Mouse (Mus musculus) forebrain, embryonic 14.5 days (tissue): ENCODE data around the gene Iqcm. TPM values are rescaled to one million over a fixed set of nuclear protein-coding genes. Genes with fewer than 3 reads are reported as not detected.
"Not testable (repeated sequence)": the region's sequence is repeated elsewhere in the genome, so short reads cannot be mapped to it uniquely, and the experiment has no call there.

ENCODE experiments used
- ATAC-seq: fragments of 200-750 bp; cut with Nextera tagmentation; 2 replicates; pipeline ENCODE4 v1.8.0; 2017; ENCODE audit warnings: mild to moderate bottlenecking, moderate library complexity
- DNase-seq: peaks from one replicate; pipeline ENCODE4 v3.0.0-alpha.2; 2015; ENCODE audit warnings: low spot score
- H3K27ac ChIP-seq: fragments of 300-500 bp; sonication (generic); 2 replicates; pipeline ENCODE4 v1.5.1; 2014; ENCODE audit warnings: low read depth, mild to moderate bottlenecking, control low read depth, low read length, moderate library complexity
- H3K27me3 ChIP-seq: fragments of 300-500 bp; sonication (generic); replicated peaks from 2 replicates; pipeline ENCODE4 v1.6.1; 2014; ENCODE audit warnings: low read length, control low read depth, mixed read lengths; ENCODE audit not compliant: control insufficient read depth, insufficient read depth
- H3K36me3 ChIP-seq: fragments of 300-500 bp; sonication (generic); 2 replicates; pipeline ENCODE4 v1.6.1; 2014; ENCODE audit warnings: low read length, control low read depth; ENCODE audit not compliant: control insufficient read depth, insufficient read depth
- H3K4me1 ChIP-seq: fragments of 300-500 bp; sonication (generic); 2 replicates; pipeline ENCODE4 v1.6.1; 2014; ENCODE audit warnings: antibody characterized with exemption, low read length, control low read depth; ENCODE audit not compliant: control insufficient read depth, insufficient read depth
- H3K4me2 ChIP-seq: fragments of 300-500 bp; sonication (generic); 2 replicates; pipeline ENCODE4 v1.6.1; 2014; ENCODE audit warnings: mild to moderate bottlenecking, control low read depth, low read length
- H3K4me3 ChIP-seq: fragments of 300-500 bp; sonication (generic); 2 replicates; pipeline ENCODE4 v1.5.1; 2014; ENCODE audit warnings: low read depth, low read length, control low read depth
- H3K9ac ChIP-seq: fragments of 300-500 bp; sonication (generic); 2 replicates; pipeline ENCODE4 v1.6.1; 2014; ENCODE audit warnings: mild to moderate bottlenecking, low read length, control low read depth, moderate library complexity
- H3K9me3 ChIP-seq: fragments of 300-500 bp; sonication (generic); replicated peaks from 2 replicates; pipeline ENCODE4 v1.6.1; 2016; ENCODE audit warnings: low read length, control low read depth, mixed read lengths; ENCODE audit not compliant: control insufficient read depth
- WGBS: fragments of 180-500 bp; shearing (Covaris S2); extraction: QIAGEN DNeasy Blood & Tissue Kit; methylation state at CpG from one replicate; pipeline ENCODE4 v1.1.7; 2014; 5-methylcytosine and 5-hydroxymethylcytosine counted together
- polyA plus RNA-seq: library from polyadenylated mRNA; unstranded; fragments of >200 nt; fragmentation: Nextera tagmentation; extraction: Ambion mirVana; gene quantifications from 2 replicates; pipeline ENCODE4 v1.2.1, GENCODE M21; 2014

The Iqcm gene
- polyA plus RNA-seq: not detected in 2 replicates

DNA sequence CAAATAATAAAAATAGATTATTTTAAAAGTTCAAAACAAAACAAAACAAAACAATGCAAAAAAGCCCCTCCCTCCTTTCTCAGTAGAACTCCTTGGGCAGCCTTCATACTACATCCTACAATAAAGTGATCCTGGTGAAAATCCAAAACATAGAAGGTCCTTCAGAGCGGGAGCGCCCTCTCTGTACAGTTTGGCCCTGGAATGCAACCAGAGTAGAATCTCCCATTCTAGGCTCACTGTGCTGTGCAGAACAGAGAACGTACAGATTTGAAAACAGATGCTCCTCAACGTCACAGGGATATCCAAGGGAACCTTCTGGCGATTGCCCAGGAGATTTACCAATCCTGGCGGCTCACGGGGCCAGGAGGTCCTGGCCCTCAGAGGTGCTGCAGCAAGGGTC lies at the start of gene Iqcm:
Gene Iqcm (plus strand): TSS at position 301 of the 400 bp plus-strand sequence.
- 94% methylated on average over 7 of the region's 7 CpGs for WGBS
- ATAC-seq: no peak
- no peak for DNase-seq
- Histone ChIP-seq H3K36me3 (no peaks in the 10 kb centered on the region), H3K4me3 (no peak within 1 kb of the TSS), H3K9me3 (no peaks in the 10 kb centered on the region), H3K4me1 (no peaks in the 10 kb centered on the region), H3K9ac (no peak within 1 kb of the TSS), H3K27me3 (no peaks in the 10 kb centered on the region), H3K4me2 (no peak within 1 kb of the TSS), H3K27ac (no peak within 1 kb of the TSS)

DNA sequence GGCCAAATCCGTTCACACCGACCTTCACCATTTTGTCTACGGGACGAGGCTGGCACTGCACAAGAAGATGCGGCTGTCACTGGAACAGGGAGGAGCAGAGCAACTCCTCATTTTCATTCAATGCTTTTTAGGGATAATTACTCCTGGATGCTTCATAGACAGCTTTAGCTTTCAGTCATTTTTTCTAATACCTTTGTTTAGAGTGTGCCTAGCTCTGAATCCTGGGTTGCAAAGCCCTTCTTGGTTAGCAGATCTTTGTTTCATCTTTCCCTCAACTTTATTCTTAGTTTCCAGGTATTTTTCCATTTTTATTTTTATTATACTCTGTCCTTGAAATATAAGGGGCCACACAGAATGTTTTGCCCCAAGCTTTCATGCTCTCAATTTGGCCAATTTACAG lies 42.0 kb upstream of the Iqcm start, which contains the start of gene Gm10358:
Gene Gm10358 (minus strand): TSS at position 101 of the 400 bp plus-strand sequence.
- H3K4me1 ChIP-seq: no peaks in the 10 kb centered on the region
- H3K27ac ChIP-seq: no peak within 1 kb of the TSS
- DNase-seq: no peak
- H3K9ac ChIP-seq: no peak within 1 kb of the TSS
- H3K4me3 ChIP-seq: no peak within 1 kb of the TSS
- WGBS: 99% methylated on average over 5 of the region's 5 CpGs
- no peak within 1 kb of the TSS for H3K4me2 ChIP-seq
- H3K9me3 ChIP-seq: no peaks in the 10 kb centered on the region
- no peak for ATAC-seq
- no peaks in the 10 kb centered on the region for H3K36me3 ChIP-seq
- no peaks in the 10 kb centered on the region for H3K27me3 ChIP-seq

DNA sequence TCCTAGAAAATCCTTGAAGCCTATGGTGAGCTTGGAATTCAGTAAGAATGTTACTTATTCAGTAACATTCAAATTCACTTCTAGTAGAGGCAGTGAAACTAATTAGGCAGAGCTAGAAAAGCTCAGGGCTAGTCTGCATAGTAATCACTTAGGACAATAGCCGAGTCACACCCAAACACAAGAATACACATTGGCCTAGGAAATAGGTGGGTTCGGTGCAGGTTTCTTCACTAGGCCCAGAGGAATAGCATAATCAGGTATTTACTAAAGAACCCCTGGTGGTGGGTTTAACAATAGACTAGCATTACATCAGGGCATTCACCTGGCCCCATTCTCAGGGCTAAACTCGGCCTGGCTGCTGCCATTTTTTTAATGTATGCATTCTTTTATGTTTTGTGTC lies 32.8 kb upstream of the Iqcm start:
- not testable (repeated sequence) for H3K36me3 ChIP-seq, H3K27me3 ChIP-seq, DNase-seq, ATAC-seq, H3K9ac ChIP-seq, H3K9me3 ChIP-seq, H3K4me1 ChIP-seq, H3K27ac ChIP-seq, H3K4me2 ChIP-seq, H3K4me3 ChIP-seq
- WGBS: 59% methylated on average over 3 of the region's 3 CpGs

DNA sequence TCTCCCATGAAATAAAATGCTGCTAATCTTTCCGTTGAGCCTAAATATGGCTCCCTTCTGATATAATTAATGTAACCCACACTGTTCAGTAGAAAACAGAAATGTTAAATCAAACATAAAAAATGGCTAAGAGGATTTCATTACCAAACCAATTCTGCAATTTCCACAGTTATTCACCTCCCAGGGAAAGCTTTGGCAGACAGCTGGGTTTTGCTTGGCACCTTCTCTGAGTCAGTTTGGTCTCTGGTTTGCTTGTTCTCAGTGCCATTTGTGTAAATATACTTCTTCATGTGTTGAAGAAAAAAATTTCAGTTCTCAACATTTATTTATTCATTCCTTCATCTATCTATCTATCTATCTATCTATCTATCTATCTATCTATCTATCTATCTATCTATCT lies 28.3 kb downstream of the Iqcm start:
- Histone ChIP-seq H3K9ac (no peak overlapping the region), H3K36me3 (no peaks in the 10 kb centered on the region), H3K4me1 (no peaks in the 10 kb centered on the region), H3K4me3 (no peak overlapping the region), H3K27me3 (no peaks in the 10 kb centered on the region), H3K27ac (no peak overlapping the region), H3K9me3 (no peaks in the 10 kb centered on the region), H3K4me2 (no peak overlapping the region)
- WGBS: 88% methylated on average over 1 of the region's 1 CpGs
- DNase-seq: peak; percentile 2
- ATAC-seq: no peak

DNA sequence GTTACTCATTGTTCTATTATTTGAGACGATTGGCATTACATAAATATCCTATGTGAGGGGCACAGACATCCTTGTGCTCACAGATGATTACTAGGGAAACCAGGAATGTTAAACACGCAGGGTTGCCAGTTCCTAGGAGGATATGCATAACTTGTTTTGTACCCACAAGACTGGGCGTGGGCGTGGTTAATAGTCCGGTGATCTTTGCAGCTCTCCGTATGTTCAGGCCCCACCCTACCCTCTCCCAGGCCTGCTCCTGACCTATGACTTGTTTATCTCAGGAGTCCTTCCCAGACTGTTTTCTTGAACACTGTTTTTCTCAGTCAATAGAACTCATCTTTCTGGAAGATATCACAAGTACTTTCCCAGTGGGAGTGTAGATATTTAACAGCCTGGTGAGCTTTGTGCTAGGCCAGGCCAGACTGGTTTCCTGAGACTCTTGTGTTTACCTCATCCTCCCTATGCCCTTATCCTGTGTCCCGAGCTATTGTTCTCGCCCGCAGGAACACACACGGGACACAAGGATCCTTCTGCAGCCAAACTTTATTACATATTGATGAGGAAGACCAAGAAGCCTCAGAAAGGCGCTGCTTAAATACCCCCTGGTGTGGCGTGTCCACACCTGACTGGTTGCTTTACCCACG lies 40.7 kb downstream of the Iqcm start:
- Histone ChIP-seq H3K4me2 (no peak overlapping the region), H3K27me3 (no peaks in the 10 kb centered on the region), H3K36me3 (no peaks in the 10 kb centered on the region), H3K4me3 (no peak overlapping the region), H3K27ac (no peak overlapping the region), H3K9ac (no peak overlapping the region), H3K9me3 (no peaks in the 10 kb centered on the region), H3K4me1 (no peaks in the 10 kb centered on the region)
- DNase-seq: no peak
- no peak for ATAC-seq
- WGBS: 83% methylated on average over 13 of the region's 13 CpGs

DNA sequence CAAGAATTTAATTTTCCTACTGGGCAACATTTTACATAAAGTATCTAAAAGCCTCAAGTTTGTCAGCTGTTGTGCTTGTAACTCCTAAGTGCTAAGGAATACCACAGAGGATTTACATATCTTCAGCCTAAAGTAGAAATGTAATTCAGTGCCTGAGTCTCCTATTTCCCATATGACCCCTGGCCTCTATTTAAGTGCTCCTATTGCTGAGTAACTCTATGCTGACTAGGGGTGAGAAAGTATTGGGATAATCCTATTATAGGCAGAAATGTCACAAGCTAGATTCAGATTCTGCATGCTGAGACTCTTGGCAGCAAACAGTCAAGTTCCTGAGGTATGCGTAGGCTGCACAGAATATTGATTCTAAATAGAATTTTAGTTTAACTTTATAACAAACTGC lies 60.8 kb downstream of the Iqcm start:
- DNase-seq: no peak
- Histone ChIP-seq H3K9ac (no peak overlapping the region), H3K4me1 (no peaks in the 10 kb centered on the region), H3K4me3 (no peak overlapping the region), H3K4me2 (no peak overlapping the region), H3K27ac (no peak overlapping the region), H3K9me3 (no peaks in the 10 kb centered on the region), H3K27me3 (no peaks in the 10 kb centered on the region), H3K36me3 (no peaks in the 10 kb centered on the region)
- WGBS: 56% methylated on average over 1 of the region's 1 CpGs
- ATAC-seq: no peak

DNA sequence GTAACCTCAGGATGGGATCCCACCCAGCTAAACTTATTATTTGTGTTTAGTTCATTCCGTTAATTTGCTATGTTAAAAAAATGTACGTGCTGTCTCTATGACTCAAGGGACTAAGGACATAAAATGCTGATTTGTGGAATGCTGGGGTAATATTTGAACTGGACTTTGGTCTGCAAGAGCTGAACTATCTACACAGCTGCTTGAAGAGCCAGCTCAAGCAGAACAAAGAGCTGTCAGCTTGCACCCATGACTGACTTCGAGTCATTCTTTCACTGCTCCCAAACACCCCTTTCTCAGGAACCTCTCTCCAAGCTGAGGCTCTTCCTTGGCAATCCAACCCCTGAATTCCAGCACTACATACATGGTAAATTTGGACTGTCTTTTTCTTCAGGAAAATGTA lies 65.3 kb downstream of the Iqcm start:
- Histone ChIP-seq H3K4me1 (no peaks in the 10 kb centered on the region), H3K27me3 (no peaks in the 10 kb centered on the region), H3K9me3 (no peaks in the 10 kb centered on the region), H3K9ac (no peak overlapping the region), H3K36me3 (no peaks in the 10 kb centered on the region), H3K4me2 (no peak overlapping the region), H3K27ac (no peak overlapping the region), H3K4me3 (no peak overlapping the region)
- ATAC-seq: no peak
- WGBS: 83% methylated on average over 3 of the region's 3 CpGs
- no peak for DNase-seq

DNA sequence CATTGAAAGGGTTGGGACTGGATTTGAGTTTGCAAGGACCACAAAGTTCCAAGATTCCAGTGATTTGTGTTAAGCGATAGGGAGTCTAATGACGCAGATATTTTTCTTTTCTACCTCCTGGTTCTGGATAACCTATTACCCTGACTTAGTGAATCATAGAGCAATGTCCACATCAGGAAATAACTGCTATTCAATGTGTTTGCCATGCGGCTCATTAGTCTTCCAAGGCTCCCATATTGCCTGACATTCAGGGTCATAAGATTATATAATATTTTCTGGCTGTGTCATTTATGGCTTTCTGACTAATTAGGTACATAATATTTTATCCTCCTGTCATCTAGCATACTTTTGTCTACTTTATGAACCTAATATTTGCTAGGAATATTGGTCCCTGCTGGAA lies 100.8 kb downstream of the Iqcm start:
- H3K27ac ChIP-seq: no peak overlapping the region
- no peak overlapping the region for H3K4me2 ChIP-seq
- DNase-seq: no peak
- no peak overlapping the region for H3K9ac ChIP-seq
- H3K27me3 ChIP-seq: no peaks in the 10 kb centered on the region
- H3K4me3 ChIP-seq: no peak overlapping the region
- WGBS: 94% methylated on average over 3 of the region's 3 CpGs
- no peaks in the 10 kb centered on the region for H3K9me3 ChIP-seq
- H3K4me1 ChIP-seq: no peaks in the 10 kb centered on the region
- ATAC-seq: no peak
- no peaks in the 10 kb centered on the region for H3K36me3 ChIP-seq

DNA sequence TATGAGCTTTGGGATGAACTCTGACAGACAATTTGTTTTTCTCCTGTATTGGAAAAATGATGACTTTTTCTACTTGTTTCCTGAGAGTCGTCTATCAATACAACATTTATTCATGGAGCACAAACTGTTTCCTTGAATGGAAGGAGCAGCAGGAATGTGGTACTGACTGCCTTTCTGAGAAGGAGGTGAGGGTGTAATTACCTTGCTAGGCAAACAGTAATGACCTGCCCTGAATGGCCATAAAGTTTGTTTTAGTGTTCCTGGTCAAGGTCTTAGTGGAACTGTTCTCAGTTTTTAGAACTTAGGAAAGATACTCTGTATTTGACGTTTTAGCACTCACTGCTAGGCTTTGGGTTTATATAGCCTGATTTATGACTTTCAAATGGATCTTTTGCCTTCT lies 147.8 kb downstream of the Iqcm start:
- Histone ChIP-seq H3K4me1 (no peaks in the 10 kb centered on the region), H3K36me3 (no peaks in the 10 kb centered on the region), H3K4me2 (no peak overlapping the region), H3K9ac (no peak overlapping the region), H3K27me3 (no peaks in the 10 kb centered on the region), H3K9me3 (no peaks in the 10 kb centered on the region), H3K4me3 (no peak overlapping the region), H3K27ac (no peak overlapping the region)
- ATAC-seq (no peak), DNase-seq (no peak)
- WGBS: 86% methylated on average over 2 of the region's 2 CpGs
